Mouse (Mus musculus): Measurements from ENCODE around the gene Gas7. TPM values are rescaled to one million over a fixed set of nuclear protein-coding genes. Genes with fewer than 3 reads are reported as not detected.

Gene Gas7
- polyA plus RNA-seq, 1 experiment from 2014 or later, result 75.1 TPM

DNA sequence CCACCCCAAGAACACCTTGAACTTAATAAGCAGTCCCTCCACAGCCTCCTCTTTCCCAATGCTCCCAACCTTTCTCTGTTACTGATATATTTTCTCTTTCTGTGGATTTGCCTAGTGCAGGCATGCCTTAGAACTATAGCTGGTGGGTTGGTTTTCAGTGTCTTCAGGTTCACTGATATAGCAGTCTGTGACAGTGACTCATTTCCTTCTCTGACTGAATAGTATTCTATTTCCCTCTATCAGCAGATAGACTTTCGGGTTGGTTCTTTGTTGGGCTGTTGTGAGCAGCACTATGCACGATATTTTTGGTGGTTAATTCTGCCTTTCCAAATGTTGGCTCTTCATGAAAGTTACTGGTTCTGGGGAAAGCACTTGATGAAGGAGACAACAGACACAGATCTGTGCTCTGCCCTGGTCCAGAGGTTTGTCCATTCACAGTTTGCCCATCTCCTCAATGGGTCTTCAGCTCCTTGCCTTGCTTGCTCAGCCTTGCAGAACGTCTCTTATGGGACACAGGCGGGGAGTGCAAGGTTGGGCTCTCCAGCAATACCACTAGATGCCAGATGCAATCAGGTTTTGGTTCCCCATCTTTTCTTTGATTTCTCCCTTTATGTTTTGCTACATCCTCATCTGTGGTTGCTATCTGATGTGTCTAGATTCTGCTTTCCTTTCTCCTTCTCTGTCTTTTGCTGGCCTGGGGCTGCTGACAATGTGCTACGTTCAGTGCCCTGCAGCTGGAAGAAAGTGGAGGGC, 25.1 kb downstream of the Gas7 start:
- Histone ChIP-seq H3K27ac (ENCODE audit: low read length) (no peak overlapping the region), H3K9ac (replicated peaks; ENCODE audit: low read depth, low read length) (no peak overlapping the region), H3K4me3 (replicated peaks; ENCODE audit: low read length) (no peak overlapping the region), H3K9me3 (ENCODE audit: control insufficient read depth, low read length) (no peaks in the 10 kb centered on the region), H3K27me3 (replicated peaks; ENCODE audit: control insufficient read depth, insufficient read depth, low read length) (no peaks in the 10 kb centered on the region), H3K4me1 (replicated peaks; ENCODE audit: control insufficient read depth, insufficient read depth, low read length) (0 out of 2 replicates have a peak, but pooled peaks cover 3% of the 10 kb centered on the region), H3K4me2 (ENCODE audit: low read length) (no peak overlapping the region), H3K36me3 (ENCODE audit: control insufficient read depth, insufficient read depth) (no peaks in the 10 kb centered on the region)
- whole genome bisulfite sequencing, result 91% methylated on average over 5 of the region's 5 CpGs
- no peak for ATAC-seq

DNA sequence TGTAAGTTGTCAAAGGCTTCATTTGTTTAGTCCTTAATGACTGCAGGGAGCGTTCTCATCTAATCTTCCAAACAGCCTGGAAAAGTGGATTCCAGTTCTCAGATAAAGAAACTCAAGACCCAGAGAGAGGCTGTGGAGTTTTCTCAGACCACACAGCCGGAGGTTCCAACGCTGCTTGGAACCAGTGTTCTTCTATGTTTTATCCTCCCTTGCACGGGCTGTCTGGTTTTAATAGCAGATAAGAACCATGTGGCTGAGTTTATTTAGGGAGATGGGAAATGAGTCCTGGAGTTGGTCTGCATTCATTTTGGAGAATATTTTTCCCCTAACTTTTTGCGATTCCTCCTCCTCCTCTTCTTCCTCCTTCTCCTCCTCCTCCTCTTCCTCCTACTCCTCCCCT, 26.5 kb downstream of the Gas7 start:
- Histone ChIP-seq H3K36me3 (ENCODE audit: control insufficient read depth, insufficient read depth) (no peaks in the 10 kb centered on the region), H3K27me3 (replicated peaks; ENCODE audit: control insufficient read depth, insufficient read depth, low read length) (no peaks in the 10 kb centered on the region), H3K9me3 (ENCODE audit: control insufficient read depth, low read length) (no peaks in the 10 kb centered on the region), H3K4me3 (replicated peaks; ENCODE audit: low read length) (no peak overlapping the region), H3K4me2 (ENCODE audit: low read length) (no peak overlapping the region), H3K27ac (ENCODE audit: low read length) (no peak overlapping the region), H3K9ac (replicated peaks; ENCODE audit: low read depth, low read length) (no peak overlapping the region), H3K4me1 (replicated peaks; ENCODE audit: control insufficient read depth, insufficient read depth, low read length) (0 out of 2 replicates have a peak, but pooled peaks cover 3% of the 10 kb centered on the region)
- WGBS, result 78% methylated on average over 5 of the region's 5 CpGs
- no peak for ATAC-seq

DNA sequence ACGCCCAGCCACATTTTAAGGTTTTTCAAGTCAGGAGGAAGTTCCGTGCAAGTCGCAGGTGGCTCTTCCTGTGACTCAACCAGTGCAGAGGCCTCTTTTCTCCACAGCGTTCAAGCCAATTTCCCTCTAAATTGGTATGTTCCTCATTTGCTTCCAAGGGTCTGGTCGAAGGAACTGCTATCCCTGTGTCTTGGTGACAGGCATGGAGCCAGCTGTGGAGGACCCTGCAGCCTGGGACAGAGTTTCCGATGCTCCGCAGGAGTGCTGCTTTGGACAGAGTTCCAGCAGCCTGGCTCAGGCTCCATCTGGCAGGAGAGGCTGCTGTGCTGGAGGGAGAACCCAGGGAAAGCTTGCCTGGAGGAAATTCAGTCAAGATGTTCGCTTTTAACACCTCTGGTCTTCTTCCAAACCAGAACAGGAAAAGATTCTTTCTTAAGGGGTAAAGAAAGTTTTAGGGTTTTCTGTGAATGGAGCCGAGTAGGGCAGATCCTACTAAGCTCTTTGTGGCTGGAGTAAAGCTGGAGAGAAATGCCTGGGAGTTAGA, 27.1 kb downstream of the Gas7 start:
- ATAC-seq, result no peak
- no peak overlapping the region for H3K27ac ChIP-seq (ENCODE audit: low read length)

GRCm38 (mm10) chr11:67488156-67488555, 32.9 kb downstream of the Gas7 start:
- H3K4me3 ChIP-seq (replicated peaks; ENCODE audit: low read length), result no peak overlapping the region
- no peaks in the 10 kb centered on the region for H3K9me3 ChIP-seq (ENCODE audit: control insufficient read depth, low read length)
- H3K4me1 ChIP-seq (replicated peaks; ENCODE audit: control insufficient read depth, insufficient read depth, low read length), result no peaks in the 10 kb centered on the region
- no peak overlapping the region for H3K27ac ChIP-seq (ENCODE audit: low read length)
- H3K4me2 ChIP-seq (ENCODE audit: low read length), result no peak overlapping the region
- no peak for ATAC-seq
- H3K27me3 ChIP-seq (replicated peaks; ENCODE audit: control insufficient read depth, insufficient read depth, low read length), result no peaks in the 10 kb centered on the region
- no peak overlapping the region for H3K9ac ChIP-seq (replicated peaks; ENCODE audit: low read depth, low read length)
- 91% methylated on average over 12 of the region's 12 CpGs for WGBS
- H3K36me3 ChIP-seq (ENCODE audit: control insufficient read depth, insufficient read depth), result no peaks in the 10 kb centered on the region

More for the DNA sequence above, 27.1 kb downstream of the Gas7 start:
- H3K27me3 ChIP-seq (replicated peaks; ENCODE audit: control insufficient read depth, insufficient read depth, low read length), result no peaks in the 10 kb centered on the region
- no peaks in the 10 kb centered on the region for H3K36me3 ChIP-seq (ENCODE audit: control insufficient read depth, insufficient read depth)
- H3K4me3 ChIP-seq (replicated peaks; ENCODE audit: low read length), result no peak overlapping the region
- H3K4me1 ChIP-seq (replicated peaks; ENCODE audit: control insufficient read depth, insufficient read depth, low read length), result 0 out of 2 replicates have a peak, but pooled peaks cover 3% of the 10 kb centered on the region
- H3K9me3 ChIP-seq (ENCODE audit: control insufficient read depth, low read length), result no peaks in the 10 kb centered on the region
- H3K4me2 ChIP-seq (ENCODE audit: low read length), result no peak overlapping the region
- WGBS, result 60% methylated on average over 9 of the region's 9 CpGs
- no peak overlapping the region for H3K9ac ChIP-seq (replicated peaks; ENCODE audit: low read depth, low read length)

DNA sequence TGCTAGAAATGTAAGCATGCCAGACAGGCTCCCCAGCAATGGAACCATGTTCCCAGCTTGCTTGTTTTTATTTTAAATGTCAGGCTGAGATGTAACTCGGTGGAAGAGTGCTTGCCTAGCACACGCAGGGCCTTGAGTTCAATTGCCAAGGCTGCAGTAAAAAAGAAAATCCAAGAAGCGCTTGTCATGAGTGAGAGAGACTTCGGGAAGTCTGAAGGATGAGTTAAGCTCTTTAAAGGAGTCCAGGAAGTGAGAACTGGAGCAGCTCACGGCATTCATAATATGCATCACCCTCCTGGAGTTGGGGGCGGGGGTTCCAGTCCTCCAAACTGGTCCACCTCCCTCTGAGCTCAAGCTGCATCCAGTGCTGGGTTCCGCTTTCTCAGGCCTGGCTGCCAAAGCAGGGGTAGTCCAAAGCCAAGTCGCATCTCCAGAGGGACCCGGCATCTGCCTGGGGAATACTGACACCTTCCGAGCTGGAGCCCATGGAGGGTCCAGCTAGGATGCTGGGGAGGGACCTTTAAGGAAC, 34.5 kb downstream of the Gas7 start:
- Histone ChIP-seq H3K4me1 (replicated peaks; ENCODE audit: control insufficient read depth, insufficient read depth, low read length) (no peaks in the 10 kb centered on the region), H3K9me3 (ENCODE audit: control insufficient read depth, low read length) (no peaks in the 10 kb centered on the region), H3K4me3 (replicated peaks; ENCODE audit: low read length) (no peak overlapping the region), H3K36me3 (ENCODE audit: control insufficient read depth, insufficient read depth) (no peaks in the 10 kb centered on the region), H3K27ac (ENCODE audit: low read length) (no peak overlapping the region), H3K4me2 (ENCODE audit: low read length) (no peak overlapping the region), H3K9ac (replicated peaks; ENCODE audit: low read depth, low read length) (no peak overlapping the region), H3K27me3 (replicated peaks; ENCODE audit: control insufficient read depth, insufficient read depth, low read length) (no peaks in the 10 kb centered on the region)
- no peak for ATAC-seq
- WGBS, result 75% methylated on average over 10 of the region's 10 CpGs

GRCm38 (mm10) chr11:67496796-67497195, 41.6 kb downstream of the Gas7 start:
- Histone ChIP-seq H3K4me2 (ENCODE audit: low read length) (no peak overlapping the region), H3K27me3 (replicated peaks; ENCODE audit: control insufficient read depth, insufficient read depth, low read length) (no peaks in the 10 kb centered on the region), H3K27ac (ENCODE audit: low read length) (no peak overlapping the region), H3K4me1 (replicated peaks; ENCODE audit: control insufficient read depth, insufficient read depth, low read length) (no peaks in the 10 kb centered on the region), H3K4me3 (replicated peaks; ENCODE audit: low read length) (no peak overlapping the region), H3K9ac (replicated peaks; ENCODE audit: low read depth, low read length) (no peak overlapping the region), H3K9me3 (ENCODE audit: control insufficient read depth, low read length) (no peaks in the 10 kb centered on the region), H3K36me3 (ENCODE audit: control insufficient read depth, insufficient read depth) (no peaks in the 10 kb centered on the region)
- WGBS, result 59% methylated on average over 1 of the region's 1 CpGs
- no peak for ATAC-seq

- H3K9me3 ChIP-seq (ENCODE audit: control insufficient read depth, low read length), result no peaks in the 10 kb centered on the region
- no peak overlapping the region for H3K27ac ChIP-seq (ENCODE audit: low read length)
- H3K4me2 ChIP-seq (ENCODE audit: low read length), result no peak overlapping the region
- H3K9ac ChIP-seq (replicated peaks; ENCODE audit: low read depth, low read length), result no peak overlapping the region
- H3K4me3 ChIP-seq (replicated peaks; ENCODE audit: low read length), result no peak overlapping the region
- no peaks in the 10 kb centered on the region for H3K36me3 ChIP-seq (ENCODE audit: control insufficient read depth, insufficient read depth)
- H3K4me1 ChIP-seq (replicated peaks; ENCODE audit: control insufficient read depth, insufficient read depth, low read length), result no peaks in the 10 kb centered on the region
- no peak for ATAC-seq
- no peaks in the 10 kb centered on the region for H3K27me3 ChIP-seq (replicated peaks; ENCODE audit: control insufficient read depth, insufficient read depth, low read length)
- 84% methylated on average over 2 of the region's 2 CpGs for WGBS
These were observed 44.9 kb downstream of the Gas7 start for GRCm38 (mm10) chr11:67500115-67500514.

DNA sequence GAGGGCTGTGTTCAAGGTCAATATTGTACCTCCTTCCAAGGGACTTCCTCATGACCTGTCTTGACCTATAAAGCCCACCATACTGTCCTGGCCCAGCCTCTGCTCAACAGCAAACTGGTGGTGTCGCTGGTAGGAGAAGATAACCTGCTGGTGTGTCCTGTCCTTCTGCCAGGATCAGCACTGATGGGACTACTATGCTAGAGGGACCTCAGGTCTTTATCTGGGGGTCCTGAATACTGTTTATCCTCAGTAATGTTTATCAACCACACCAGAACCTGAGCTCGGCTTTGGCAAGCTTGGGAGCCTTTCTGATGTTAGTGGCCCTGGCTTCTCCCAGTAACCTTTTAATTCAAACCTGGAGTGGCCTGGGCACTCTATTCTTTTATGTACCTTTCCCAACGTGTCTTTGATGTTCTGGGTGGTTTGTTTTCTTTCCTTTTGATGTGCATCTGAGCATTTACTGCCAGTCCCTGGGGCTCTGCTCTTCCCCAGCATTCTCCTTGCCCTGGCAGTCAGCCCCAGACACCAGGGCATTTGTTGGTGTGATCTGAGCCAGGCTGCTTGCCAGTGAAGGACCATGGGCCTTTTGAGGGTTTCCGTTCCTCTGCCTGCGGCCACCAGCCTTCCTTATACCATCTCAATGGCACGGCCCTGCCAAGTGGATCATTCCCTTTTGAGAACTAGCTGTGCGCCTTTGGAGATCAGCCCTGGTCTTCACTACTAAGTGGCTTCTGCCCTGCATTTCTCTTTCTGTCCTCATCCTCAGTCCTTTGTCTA, 46.4 kb downstream of the Gas7 start:
- no peaks in the 10 kb centered on the region for H3K9me3 ChIP-seq (ENCODE audit: control insufficient read depth, low read length)
- no peak overlapping the region for H3K4me3 ChIP-seq (replicated peaks; ENCODE audit: low read length)
- H3K27me3 ChIP-seq (replicated peaks; ENCODE audit: control insufficient read depth, insufficient read depth, low read length), result no peaks in the 10 kb centered on the region
- no peak for ATAC-seq
- no peak overlapping the region for H3K4me2 ChIP-seq (ENCODE audit: low read length)
- H3K9ac ChIP-seq (replicated peaks; ENCODE audit: low read depth, low read length), result no peak overlapping the region
- no peaks in the 10 kb centered on the region for H3K4me1 ChIP-seq (replicated peaks; ENCODE audit: control insufficient read depth, insufficient read depth, low read length)
- H3K27ac ChIP-seq (ENCODE audit: low read length), result no peak overlapping the region
- WGBS, result 73% methylated on average over 7 of the region's 7 CpGs
- no peaks in the 10 kb centered on the region for H3K36me3 ChIP-seq (ENCODE audit: control insufficient read depth, insufficient read depth)

GRCm38 (mm10) chr11:67509219-67509876, 54.1 kb downstream of the Gas7 start:
- Histone ChIP-seq H3K4me2 (ENCODE audit: low read length) (no peak overlapping the region), H3K9ac (replicated peaks; ENCODE audit: low read depth, low read length) (no peak overlapping the region), H3K27ac (ENCODE audit: low read length) (no peak overlapping the region), H3K27me3 (replicated peaks; ENCODE audit: control insufficient read depth, insufficient read depth, low read length) (no peaks in the 10 kb centered on the region), H3K4me1 (replicated peaks; ENCODE audit: control insufficient read depth, insufficient read depth, low read length) (no peaks in the 10 kb centered on the region), H3K4me3 (replicated peaks; ENCODE audit: low read length) (no peak overlapping the region), H3K9me3 (ENCODE audit: control insufficient read depth, low read length) (no peaks in the 10 kb centered on the region), H3K36me3 (ENCODE audit: control insufficient read depth, insufficient read depth) (no peaks in the 10 kb centered on the region)
- 86% methylated on average over 1 of the region's 1 CpGs for WGBS
- no peak for ATAC-seq
